Mouse (Mus musculus): ENCODE data around the gene Cntn4.

The Cntn4 gene

DNA sequence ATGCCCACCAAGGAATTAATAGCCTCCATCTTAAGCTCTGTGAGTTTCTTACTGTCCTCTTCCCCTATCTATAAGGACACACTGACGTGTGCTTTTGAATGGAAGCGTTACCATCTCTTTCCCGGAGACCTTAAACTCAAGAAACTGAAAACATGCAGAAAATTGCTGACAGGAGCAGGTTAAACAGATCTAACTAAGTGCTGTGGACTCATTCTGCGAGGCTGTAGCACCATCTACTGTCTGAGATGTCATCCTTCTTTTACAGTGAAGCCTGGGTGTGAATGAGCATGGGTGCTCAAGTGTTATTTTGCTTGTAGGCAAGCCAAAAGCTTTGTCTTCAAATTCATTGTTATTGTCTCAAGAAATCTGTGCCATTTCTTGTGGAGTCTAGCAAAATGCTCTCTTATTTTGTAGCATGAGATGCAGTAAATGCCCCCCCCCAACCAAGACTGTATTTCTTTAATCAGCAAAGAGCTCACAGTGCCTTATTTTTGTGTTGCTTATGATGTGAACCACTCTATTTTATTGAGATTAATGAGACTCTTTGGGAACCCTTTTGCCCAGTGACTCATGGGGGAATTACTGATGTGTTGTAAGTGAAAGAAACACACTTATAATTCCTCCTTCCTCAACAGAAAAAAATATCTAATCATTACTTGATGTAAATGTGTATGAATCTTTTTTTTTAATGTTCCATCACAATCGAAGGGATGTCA is 968.2 kb downstream of the Cntn4 start:
- no peak for DNase-seq (ENCODE audit: low spot score in 2 of 2)

DNA sequence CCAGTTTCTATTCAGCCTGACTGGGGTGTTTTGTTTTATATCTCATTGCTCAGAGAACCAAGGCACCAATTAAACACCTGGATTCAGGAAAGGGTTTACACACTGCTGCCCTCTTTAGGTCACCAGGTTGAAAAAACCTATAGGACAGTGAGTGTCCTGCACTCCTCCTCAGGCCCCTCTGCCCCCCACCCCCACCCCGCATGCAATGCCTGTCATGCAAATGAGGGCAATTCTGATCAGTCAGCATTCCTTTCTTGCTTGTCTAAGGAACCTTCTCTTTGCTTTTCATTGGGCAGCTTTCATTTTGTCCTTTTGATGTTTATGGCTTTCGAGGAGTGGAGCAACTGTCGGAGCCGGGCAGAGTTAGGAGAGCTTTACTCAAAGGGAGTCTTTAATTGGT is 969.5 kb downstream of the Cntn4 start:
- DNase-seq (ENCODE audit: low spot score in 2 of 2): no peak

DNA sequence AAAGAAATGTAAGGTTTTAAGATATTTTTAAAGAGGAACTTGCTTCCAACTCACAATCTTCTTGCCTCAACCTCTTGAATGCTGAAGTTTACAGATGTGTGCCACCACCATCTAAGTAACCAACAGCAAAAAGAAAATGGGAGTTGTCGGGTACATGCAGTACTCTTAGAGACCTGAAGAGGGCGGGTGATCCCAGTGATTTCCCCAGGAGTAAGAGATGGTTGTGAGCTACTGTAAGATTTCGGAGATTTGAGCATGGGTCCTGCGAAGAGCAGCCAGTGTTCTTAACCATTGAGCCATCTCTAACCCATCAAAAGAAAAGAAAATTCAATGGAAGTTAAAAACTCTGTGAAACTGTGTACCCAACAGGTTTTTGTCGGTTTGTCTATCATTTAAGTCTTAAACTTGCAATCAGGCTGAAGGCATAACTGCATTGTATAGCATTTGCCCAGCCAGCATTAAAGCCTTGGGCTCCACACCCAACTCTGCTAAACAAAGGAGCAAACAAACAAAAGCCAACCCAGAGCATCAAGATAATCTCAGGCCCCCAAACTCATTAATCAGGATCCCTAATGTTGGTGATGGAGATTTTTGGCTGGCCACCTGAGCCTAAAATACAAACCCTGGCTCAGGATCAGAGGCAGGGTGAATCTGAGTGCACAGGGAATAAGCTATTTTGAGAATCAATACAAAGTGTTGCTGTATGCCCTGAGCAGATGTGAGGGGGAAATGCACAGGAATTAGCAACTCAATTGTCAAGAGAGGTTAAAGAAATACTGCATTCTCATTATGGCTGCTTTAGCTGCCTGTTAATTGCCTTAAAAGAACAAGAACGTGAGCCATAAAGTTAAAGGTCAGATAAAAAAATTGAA is 986.6 kb downstream of the Cntn4 start:
- peak; percentile 39 to 73 for DNase-seq (ENCODE audit: low spot score in 2 of 2)

DNA sequence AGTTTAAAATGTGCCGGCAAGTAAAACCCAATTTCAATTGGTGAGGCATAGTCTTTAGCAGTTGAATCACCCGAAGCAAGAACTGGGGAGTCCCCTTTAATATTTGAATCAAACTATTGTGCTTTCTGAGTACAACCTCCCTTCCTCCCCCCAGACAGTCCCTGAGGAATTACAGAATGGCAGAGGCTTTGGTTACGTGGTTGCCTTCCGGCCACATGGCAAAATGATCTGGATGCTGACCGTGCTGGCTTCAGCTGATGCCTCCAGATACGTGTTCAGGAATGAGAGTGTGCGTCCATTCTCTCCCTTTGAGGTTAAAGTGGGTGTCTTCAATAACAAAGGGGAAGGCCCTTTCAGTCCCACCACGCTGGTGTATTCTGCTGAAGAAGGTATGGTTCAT is 998.1 kb downstream of the Cntn4 start:
- DNase-seq (ENCODE audit: low spot score in 2 of 2): no peak

DNA sequence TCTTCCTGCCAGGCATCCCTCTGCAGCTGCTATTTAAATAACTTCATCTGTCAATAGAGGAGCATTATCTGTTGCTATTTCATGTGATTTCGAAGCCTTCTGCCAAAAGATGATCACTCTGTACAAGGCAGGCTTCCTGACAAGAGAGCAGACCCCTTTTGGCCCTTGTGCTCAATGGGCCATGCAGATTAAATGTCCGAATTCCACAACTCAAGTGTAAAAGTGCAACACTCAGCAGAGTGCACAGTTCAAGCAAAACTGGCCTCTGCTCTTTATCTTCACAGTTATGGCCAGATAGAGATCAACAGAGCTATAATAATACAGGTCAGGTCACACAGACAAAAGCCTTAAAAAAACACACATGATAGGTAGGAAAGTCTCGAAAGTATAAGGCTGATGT is 1024.5 kb downstream of the Cntn4 start:
- DNase-seq (ENCODE audit: low spot score in 2 of 2): no peak

DNA sequence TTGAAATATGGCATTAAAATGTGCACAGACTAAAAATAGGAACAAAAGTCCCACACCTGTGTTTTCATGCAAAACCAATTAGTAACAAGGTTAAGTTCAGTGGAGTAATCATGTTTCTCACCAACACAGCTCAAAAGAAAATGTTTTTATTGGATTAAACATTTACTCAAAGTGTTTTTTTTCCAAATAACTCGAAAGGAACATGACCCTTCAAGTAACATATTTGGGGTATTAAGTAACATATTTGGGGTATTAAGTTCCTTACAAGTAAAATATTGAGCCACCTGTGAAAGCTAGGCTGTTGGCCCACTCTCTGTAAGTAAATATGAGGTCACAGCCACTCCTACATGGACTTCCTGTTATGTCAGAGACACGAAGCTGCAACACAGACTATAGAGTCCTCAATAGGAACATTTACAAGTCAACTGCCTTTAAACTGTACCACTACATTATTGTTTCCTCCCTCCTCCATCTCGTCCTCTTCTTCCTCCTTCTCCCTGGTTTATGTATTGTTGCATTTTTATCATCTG is 1028.1 kb downstream of the Cntn4 start:
- no peak for DNase-seq (ENCODE audit: low spot score in 2 of 2)

DNA sequence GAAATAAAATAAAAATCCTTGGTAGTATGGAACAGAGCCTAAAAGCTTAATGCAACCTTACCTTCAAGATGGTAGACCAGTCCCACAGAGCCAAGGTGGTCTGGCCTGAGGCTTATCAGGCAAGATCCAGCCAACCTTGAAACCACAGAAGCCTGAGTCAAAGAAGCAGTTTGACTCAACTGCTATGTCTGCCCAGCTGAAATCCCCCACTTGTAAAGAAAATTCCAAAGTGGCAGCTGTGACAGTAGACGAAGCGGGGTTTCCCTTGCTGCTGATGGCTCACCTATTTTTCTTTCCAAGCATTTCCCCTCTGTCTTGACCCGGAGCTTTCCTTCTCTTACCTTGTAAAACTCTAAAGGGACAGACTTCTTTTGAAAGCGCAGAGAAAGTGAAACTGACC is 1048.2 kb downstream of the Cntn4 start:
- DNase-seq (ENCODE audit: low spot score in 2 of 2): no peak

DNA sequence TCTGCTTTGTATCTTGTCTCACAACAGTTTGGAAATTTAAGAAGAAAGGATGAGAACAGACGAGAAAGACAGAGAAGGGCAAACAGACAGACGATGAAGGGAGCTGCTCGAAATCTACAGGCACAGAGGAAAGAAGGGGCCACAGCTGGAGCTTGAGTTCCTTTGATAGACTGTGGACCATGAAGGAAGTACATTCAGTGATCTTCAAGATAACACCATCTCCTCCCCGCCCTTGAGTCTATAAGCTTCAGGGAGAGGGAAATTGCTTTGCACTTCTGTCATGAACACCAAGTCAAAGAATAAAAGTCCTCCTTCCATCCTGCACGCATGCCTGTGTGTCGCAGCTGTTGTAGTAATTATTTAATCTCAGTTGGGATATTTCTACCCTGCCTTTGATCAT is 1048.6 kb downstream of the Cntn4 start:
- no peak for DNase-seq (ENCODE audit: low spot score in 2 of 2)

DNA sequence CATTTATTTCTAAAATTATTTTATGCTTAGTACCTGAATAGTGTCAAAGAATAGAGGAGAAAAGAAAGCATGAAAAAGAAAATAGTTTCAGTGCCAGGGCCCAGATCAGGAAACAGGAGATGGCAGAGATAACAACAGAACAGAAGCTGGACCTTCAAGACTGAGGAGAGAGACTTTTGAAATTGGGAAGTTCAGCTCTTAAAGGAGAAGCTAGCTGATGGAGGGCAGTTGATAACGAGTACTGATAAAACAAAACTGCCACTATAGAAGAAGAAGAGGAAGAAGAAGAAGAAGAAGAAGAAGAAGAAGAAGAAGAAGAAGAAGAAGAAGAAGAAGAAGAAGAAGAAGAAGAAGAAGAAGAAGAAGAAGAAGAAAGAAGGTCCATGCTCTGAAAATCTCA is 1050.2 kb downstream of the Cntn4 start:
- no peak for DNase-seq (ENCODE audit: low spot score in 2 of 2)

DNA sequence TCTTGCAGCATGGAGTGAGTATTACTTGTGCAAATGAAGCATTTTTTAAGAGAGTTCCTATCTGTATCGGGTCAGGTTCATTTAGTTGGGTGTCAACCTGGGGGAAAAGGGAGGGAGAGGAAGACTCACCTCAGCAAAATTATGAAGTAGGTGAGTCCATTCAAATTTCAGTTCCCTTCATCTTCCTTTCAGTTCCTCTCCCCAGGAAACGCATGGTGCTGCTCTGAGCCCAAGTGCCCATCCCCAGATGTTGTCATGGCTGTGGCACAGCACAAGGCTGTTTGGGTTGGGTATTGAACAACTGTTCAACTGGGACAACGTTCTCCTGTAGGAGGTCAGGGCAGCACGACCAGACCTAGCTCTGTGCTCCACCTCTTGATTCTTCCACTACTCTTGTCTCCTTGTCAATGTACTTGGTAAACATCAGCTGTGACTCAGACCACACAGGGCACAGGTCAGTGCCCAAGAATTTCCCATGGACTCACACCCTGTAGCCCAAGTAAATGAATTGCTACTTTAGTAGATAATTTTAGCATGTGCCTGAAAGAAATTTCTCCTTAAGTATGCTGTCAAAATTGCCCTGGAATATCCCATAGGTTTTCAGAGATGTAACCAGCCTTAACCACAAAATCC is 1052.3 kb downstream of the Cntn4 start:
- DNase-seq (ENCODE audit: low spot score in 2 of 2): no peak

DNA sequence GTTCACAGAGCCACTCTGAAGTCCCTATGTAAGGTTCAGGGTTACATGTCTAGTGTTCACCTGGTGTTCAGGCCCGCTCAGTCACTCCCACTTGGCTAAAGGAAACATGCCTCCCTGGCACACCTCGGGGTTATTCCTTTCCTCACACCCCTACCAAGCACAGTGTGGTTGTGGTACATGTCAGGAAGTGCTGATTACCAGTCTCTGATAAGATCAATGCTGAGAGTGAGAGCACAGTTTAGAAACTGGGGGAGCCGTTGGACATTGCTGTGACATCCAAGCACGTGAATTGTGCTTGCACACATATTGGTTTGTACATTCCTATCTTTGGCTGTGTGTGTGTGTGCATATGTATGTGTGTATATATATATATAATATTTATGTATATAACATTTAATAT is 1055.1 kb downstream of the Cntn4 start:
- DNase-seq (ENCODE audit: low spot score in 2 of 2): no peak

DNA sequence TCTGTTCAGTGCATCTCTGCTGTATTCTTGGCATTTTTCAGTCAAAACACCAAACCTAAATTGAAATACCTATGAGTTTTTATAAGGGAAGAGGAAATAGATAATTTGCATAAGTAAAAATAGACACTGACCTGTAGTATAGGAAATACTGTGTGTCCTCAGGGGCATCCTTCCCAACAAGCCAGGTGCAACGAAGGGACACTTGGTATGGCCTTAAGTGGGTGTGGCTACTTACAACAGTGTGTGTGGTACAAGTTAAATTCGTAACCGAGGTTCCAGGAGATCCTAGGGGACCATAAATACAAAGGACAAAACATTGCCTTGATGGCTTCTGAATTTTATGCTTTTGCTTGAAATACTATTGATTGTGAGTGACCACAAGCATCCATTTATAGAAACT is 1060.8 kb downstream of the Cntn4 start:
- DNase-seq (ENCODE audit: low spot score in 2 of 2): no peak

DNA sequence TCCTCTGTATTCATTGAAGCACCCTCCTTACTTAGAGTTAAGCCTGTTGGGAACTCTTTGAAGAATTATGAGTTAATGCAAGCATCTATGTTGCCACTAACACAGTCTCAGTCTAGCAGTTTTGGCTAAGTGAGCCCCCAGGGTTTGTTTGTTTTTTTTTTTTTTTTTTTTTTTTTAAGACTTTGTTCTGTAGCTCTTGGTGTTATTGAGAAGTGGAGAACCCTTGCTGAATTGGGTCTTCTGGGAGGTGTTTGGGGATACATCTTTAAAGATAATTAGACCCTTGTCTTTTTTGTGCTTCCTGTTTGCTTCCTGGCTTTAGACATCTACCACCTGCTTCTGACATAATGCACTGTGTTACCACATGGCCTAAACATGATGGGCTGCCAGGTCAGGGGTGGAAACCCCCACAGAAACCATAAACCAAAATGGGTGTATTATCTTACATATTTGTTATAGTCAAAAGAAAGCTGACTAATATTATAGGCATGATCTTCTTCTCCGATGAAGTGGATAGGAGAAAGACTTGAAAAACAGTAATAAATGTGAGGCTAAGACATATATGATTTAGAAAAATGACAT is 1062.9 kb downstream of the Cntn4 start:
- no peak for DNase-seq (ENCODE audit: low spot score in 2 of 2)

DNA sequence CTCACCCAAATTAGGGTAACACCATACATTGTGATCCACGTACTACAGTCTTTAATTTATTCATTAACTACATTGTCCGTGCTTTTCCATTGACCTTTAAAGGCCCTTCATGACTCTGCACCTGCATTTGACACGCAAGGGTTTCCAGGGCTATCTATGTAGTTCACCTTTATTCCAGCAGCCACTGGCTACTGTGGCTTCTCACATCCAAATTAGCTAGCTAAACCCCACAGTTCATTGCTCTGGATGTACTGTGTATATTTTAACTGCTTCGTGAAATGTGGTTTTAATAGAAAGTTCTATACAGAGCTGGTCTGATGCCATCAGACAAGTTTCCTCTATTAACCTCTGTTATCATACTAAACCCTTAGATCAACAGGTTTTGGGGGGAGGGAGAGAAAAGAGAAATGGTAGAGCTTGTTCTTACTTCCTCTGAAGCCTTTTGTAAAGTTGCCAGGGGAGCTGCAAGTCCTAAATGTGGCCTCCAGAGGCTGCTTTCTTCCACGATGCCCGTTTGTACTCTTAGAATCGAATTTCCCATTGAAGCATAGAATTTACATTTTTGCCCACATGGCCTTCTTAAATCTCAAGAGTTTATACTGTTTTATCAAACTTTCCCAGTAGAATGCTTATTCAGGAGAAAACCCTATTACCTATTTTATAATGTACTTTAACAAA is 1066.2 kb downstream of the Cntn4 start:
- DNase-seq (ENCODE audit: low spot score in 2 of 2): no peak

DNA sequence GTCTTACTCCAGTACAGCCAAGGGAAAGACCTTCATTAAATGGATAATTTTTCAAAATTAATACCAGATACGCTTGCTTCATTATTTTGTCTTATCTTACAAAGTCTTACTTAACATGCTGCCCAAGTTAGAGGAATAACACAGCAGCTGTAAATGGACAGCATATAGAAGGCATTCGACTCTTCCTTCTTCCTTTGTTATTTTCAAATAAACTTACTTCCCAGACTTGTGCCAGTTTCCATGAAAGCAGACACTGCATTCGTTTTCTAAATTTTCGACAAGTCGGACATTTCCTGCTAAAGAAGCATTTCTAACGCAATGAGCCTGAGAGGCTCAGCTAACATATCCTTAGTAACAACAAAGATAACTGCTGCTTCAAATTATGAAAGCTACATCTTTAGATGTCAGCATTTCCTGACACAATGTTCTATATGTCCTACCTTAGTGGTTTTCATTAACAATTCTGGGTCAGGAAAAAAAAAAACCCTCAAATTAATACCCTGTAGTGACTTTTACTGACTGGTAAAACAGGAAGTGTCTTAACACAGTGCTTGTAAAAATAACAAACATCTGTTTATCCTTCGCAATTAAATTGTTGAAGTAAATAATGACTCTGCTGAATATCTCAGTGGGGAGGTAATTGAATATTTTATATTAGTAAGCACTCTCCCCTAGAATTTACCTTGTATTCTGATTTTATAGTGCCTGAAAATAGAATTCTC is 1068.4 kb downstream of the Cntn4 start:
- no peak for DNase-seq (ENCODE audit: low spot score in 2 of 2)

DNA sequence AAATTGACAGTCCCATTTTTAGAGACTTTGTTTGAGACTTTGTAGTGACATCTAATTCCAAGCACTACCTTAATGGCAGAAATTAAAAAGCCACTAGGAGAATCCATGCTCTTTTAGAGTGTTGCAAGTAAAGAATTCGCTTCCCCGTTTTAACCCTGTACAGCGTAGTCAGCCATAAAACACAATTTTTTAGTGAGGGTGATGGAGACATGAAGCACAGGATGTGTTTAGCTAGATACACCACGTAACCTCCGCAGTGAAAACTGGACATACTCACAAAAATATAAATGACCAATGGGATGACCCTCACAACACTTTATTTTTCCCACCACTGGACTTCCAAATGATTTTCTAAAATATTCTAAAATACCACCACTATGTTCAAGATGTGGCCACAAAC is 1069.8 kb downstream of the Cntn4 start:
- DNase-seq (ENCODE audit: low spot score in 2 of 2): no peak

DNA sequence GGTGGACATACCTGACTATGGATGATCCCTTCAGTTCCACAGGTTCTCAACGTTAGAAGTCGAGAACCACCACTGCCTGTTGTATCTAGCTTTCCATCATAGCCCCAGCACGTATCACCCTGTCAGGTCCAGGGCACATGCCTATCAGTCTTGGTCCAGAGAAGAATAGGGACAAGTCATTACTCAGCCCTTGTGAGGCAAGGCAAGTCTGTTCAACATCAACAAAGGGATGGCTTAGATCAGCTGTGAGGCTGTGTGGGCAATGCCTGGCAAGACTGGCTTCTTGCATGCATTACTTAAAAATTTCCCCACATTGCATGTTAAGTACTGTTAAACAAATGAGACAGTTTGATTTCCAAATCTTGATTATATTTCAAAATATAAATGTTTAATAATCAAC is 1070.3 kb downstream of the Cntn4 start:
- DNase-seq (ENCODE audit: low spot score in 2 of 2): no peak
